Mouse (Mus musculus): ENCODE measurements around the gene Cst3. TPM values are rescaled to one million over a fixed set of nuclear protein-coding genes. Genes with fewer than 3 reads are reported as not detected.

The Cst3 gene
- 66.9 TPM for polyA plus RNA-seq (2017; shearing (Covaris generic))

GRCm38 (mm10) chr2:148875335-148875811 lies at the start of gene Cst3:
Gene Cst3, minus strand, starts transcription at chr2:148875692.

GRCm38 (mm10) chr2:148864966-148865365 lies 10.5 kb downstream of the Cst3 start, which contains the start of gene 9230104L09Rik:
Gene 9230104L09Rik, minus strand, starts transcription at chr2:148865038.

GRCm38 (mm10) chr2:148834912-148835311 lies 40.6 kb downstream of the Cst3 start, which contains the start of gene Cst9:
Gene Cst9, plus strand, starts transcription at chr2:148835147.

Other genes starting within 250 kb of the Cst3 start
- 45.6 TPM for gene Nxt1, start 203.1 kb downstream of the Cst3 start, polyA plus RNA-seq (2017; shearing (Covaris generic))
- gene Gzf1, start 194.7 kb downstream of the Cst3 start, polyA plus RNA-seq (2017; shearing (Covaris generic)), result 6.5 TPM
- gene Napb, start 143.2 kb downstream of the Cst3 start, polyA plus RNA-seq (2017; shearing (Covaris generic)), result 0.93 TPM
- not detected for gene Cstl1, start 125.3 kb downstream of the Cst3 start, polyA plus RNA-seq (2017; shearing (Covaris generic))
- not detected for gene Cst11, start 104.2 kb downstream of the Cst3 start, polyA plus RNA-seq (2017; shearing (Covaris generic))
- gene 8030411F24Rik, start 93.7 kb downstream of the Cst3 start, polyA plus RNA-seq (2017; shearing (Covaris generic)), result not detected
- gene Cst12, start 86.3 kb downstream of the Cst3 start, polyA plus RNA-seq (2017; shearing (Covaris generic)), result not detected
- not detected for gene Cst8, start 76.9 kb downstream of the Cst3 start, polyA plus RNA-seq (2017; shearing (Covaris generic))
- not detected for gene Cst13, start 55.6 kb downstream of the Cst3 start, polyA plus RNA-seq (2017; shearing (Covaris generic))
- gene Cst9, start 40.5 kb downstream of the Cst3 start, polyA plus RNA-seq (2017; shearing (Covaris generic)), result not detected
- not detected for gene 9230104L09Rik, start 10.7 kb downstream of the Cst3 start, polyA plus RNA-seq (2017; shearing (Covaris generic))
- gene Gm1330, start 127.6 kb upstream of the Cst3 start, polyA plus RNA-seq (2017; shearing (Covaris generic)), result not detected
- gene Gm10750, start 141.5 kb upstream of the Cst3 start, polyA plus RNA-seq (2017; shearing (Covaris generic)), result not detected